Mouse (Mus musculus): Measurements from ENCODE around the gene Gja4. TPM values are rescaled to one million over a fixed set of nuclear protein-coding genes. Genes with fewer than 3 reads are reported as not detected.

Gja4 gene
- total RNA-seq (2021), result 1 to 10 TPM; 3.4 to 5.2 TPM
- long read RNA-seq, experiment 1, partial matches to known transcripts, result 0 of 3 reads
- long read RNA-seq, experiment 1, other reads (novel, unspliced or antisense), result 0 of 3 reads
- long read RNA-seq, experiment 2, transcript Gja4-201 (2 exons, 1,685 nt), result major isoform, 5 of 6 reads
- long read RNA-seq, experiment 2, partial matches to known transcripts, result 0 of 6 reads
- long read RNA-seq, experiment 2, other reads (novel, unspliced or antisense), result 1 of 6 reads

DNA sequence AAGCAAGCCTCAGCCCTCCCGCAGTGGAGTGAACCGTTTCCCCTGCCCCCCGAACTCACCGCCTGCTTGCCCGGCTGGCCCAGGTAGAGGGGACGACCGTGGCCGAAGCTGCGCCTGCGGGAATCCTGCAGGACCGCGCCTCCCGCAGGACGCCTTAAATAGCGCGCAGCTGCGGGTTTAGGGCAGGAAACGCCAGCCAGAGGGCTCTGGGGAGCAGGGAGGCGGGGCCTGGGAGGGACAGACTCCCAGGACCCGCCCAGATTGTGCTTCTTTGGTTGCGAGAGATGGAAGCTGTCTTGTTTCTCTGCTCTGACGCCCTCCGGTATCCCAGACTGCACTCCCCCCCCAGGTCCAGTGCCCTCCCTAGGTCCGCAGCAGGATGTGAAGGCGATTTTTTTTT, at the start of gene Gja4:
Gene Gja4 (minus strand): TSS at position 179 of the 400 bp plus-strand sequence.
- peak within 1 kb of the TSS; percentile 72 for H3K4me3 ChIP-seq
- intact Hi-C loops (cut with DNase I), result no loop called here
- peak; percentile 50 for TF ChIP-seq CTCF (IDR thresholded peaks at IDR 0.05)

DNA sequence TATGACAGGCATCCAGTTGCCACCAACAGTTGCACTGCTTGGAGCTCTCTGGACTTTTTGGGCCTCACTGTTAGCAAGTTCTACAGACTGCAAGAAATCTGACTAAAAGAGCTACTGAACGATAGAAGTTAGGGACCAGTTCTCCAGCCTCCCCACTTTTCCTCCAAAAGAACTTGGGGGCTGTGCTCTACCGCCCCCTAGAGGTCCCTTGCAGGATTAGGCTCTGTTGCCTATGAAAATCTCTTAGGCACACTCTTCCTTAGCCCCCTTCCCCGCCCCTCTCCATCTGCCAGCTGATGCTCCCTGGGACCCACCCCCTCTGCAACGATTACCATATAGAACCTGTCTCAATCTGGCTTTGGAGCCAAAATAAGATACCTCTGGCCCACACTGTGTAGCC, 49.5 kb upstream of the Gja4 start:
- intact Hi-C loops (cut with DNase I), result no loop called here
- TF ChIP-seq CTCF (IDR thresholded peaks at IDR 0.05), result peak; percentile 49

More for the DNA sequence above, at the start of gene Gja4:
- peak; percentile 89 for DNase-seq
- peak within 1 kb of the TSS; percentile 79 for H3K27ac ChIP-seq

DNA sequence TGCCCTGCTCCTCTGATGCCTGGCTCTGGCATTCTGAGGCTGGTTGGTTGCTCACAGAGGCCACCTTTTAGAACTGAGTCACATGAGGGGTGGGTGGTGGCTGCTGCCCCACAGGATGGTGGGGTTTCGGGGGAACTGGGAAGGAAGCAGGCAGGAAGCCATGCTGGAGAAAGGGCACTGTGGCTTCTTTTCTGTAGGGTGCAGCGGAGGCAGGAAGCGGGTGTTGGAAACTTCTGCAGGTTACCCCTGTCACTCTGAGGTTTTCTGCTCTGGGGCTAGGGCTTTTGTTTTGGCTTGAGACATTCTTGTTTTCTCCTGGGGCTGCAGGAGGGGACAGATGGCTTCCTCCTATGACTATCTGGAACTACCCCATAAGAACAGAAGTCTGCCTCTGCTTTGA, 48.7 kb upstream of the Gja4 start:
- no peak for DNase-seq
- Histone ChIP-seq H3K4me3 (no peak overlapping the region), H3K27ac (no peak overlapping the region)
- TF ChIP-seq CTCF (IDR thresholded peaks at IDR 0.05), result no peak
- intact Hi-C loops (cut with DNase I), result no loop called here

More for the DNA sequence above, 49.5 kb upstream of the Gja4 start:
- no peak for DNase-seq
- Histone ChIP-seq H3K27ac (no peak overlapping the region), H3K4me3 (no peak overlapping the region)

DNA sequence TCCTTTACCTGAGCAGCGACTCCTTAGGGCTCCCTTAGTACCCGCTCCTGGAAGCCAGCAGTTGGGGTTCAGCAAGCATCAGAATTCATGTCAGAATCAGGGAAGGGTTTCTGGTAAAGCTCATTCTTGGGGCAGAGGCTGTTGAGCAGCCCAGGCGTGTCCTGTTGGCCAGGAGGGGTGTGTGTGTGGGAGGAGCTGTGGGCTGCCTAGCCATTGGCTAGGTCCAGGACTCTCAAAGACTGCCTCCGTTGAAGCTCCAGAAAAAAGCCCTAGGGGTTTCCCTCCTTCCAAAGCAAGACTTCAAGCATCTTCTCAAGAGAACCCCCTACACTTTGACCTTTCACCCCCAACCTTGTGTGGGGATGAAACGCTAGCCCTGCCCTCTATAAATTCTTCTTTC, 44.2 kb upstream of the Gja4 start, which contains the start of gene Gjb5:
Gene Gjb5 (minus strand): TSS at position 164 of the 400 bp plus-strand sequence.
- intact Hi-C loops (cut with DNase I), result no loop called here
- no peak for DNase-seq
- Histone ChIP-seq H3K27ac (no peak within 1 kb of the TSS), H3K4me3 (no peak within 1 kb of the TSS)
- TF ChIP-seq CTCF (IDR thresholded peaks at IDR 0.05), result no peak

DNA sequence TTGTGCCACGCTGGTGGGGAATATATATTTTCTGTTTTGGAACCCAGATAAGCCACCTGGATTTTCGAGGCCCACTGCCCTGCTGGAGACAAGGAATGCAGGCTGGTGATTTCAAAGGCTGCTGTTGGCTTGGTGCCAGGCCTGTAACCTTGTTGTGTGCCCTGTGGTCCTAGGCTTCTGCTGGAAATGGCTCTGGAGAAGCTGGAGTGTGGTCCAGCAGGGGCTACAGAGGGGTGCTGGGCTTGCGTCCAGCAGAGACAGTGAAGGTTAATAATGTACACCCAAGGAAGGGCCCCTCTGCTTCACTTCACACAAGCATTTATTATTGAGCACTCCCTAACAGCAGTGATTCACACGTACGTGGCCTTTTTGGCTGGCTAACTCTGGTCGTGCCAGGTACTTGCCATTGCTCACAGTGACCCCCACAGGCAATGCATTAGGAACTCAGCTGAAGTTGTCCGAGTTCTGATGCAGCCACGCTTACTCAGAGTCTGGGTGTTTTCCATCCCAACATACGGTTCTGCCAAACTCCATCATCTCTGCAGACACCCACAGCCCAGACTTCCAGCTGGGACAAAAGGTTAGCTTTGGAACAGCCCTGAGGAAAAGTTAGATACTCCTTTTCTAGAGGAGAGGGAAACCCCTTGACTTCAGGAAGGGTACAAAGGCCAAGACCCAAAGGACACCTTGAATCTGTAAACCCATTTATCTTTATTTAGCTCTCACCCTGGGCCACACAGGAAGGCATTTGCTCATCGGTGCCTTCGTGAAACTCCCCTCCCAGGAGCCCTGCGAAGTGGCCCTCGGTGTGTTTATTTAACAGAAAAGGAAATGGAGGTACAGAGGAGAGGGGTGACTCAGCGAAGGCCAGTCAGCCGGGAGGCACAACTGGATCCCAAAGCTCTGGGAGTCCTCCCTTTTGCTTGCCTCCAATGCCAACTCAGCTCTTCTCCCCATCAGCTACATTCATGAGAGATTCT, 41.0 kb upstream of the Gja4 start:
- DNase-seq, result no peak
- no peak for TF ChIP-seq CTCF (IDR thresholded peaks at IDR 0.05)
- no peak overlapping the region for H3K4me3 ChIP-seq
- intact Hi-C loops (cut with DNase I), result no loop called here
- no peak overlapping the region for H3K27ac ChIP-seq

DNA sequence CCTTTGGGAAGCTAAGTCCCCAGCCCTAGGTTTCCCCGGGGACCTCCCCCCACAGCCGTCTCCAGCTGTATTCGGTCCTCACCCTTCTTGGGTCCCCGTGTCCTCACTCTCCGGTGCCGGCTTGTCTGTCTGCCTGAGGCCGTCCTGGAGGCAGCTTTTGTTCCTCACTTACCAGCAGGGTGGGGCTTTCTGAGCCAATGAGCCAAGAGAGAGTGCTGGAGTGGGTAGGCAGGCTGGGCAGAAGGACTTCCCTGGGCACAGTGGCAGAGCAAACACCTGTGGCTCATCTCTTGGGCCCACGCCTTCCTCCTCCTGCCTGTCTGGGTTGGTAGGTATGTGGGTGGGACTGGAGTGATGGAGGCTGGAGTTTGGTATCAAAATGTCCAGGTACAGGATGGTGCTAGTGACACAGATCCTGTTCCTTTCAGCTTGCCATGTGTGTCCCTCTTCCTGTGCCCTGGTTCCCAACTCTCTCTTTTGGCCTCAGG, 40.2 kb upstream of the Gja4 start, which contains the start of gene Gjb4:
Gene Gjb4 (minus strand): TSS at position 131 of the 488 bp plus-strand sequence.
- DNase-seq, result no peak
- no peak within 1 kb of the TSS for H3K27ac ChIP-seq
- TF ChIP-seq CTCF (IDR thresholded peaks at IDR 0.05), result no peak
- H3K4me3 ChIP-seq, result no peak within 1 kb of the TSS
- intact Hi-C loops (cut with DNase I), result no loop called here

DNA sequence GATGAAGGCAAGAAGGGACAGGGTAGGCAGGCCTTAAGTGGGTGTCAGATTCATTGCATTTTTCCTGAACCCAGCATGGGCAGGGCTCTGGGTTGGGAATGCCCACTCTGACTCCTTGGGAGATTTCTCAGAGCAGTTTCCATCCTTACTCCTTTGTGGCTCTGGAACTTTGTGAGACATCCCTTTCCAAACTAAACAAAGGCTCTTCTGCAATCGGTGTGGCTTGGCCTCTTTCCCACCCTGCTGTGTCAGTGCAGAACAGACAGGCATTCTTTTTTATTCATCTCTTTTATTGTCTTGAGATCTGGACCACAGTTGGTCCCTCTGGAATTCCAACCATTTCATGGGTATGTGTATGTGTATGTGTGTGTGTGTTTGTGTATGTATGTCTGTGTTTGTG, 38.8 kb upstream of the Gja4 start:
- no peak for DNase-seq
- TF ChIP-seq CTCF (IDR thresholded peaks at IDR 0.05), result no peak

DNA sequence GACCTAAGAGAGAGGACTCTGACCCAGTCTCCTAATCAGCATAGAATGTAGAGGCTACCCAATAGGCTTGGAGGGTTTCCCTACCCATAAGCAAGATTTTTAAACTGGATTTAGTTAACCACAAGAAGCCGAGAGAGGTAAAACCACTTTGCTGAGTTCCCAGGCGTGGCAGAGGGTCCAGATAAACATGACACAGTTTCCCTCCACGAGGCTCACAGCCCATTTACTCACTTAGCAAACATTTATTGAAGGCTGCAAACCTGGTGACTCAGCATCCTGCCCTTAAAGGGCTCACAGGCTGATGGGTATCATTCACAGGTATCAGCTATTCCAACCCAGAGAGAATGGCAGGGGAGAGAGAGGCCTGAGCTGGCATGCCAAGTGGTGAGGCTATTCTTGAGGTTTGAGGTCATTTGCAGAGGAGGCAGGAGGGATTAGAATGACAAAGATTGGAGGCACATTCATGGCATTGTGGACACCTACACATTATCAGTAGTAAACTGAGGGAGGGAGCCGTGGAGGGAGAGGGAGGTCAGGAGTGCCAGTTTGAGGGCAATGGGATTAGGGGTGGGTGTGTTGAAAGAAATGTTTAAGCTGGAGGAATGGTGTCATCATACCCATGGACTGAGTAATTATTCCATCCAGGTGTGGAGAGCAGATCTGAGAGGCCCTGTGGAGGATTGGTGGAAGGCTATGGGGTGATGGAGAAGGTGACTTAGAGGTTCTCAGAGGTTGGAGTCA, 35.9 kb upstream of the Gja4 start:
- TF ChIP-seq CTCF (IDR thresholded peaks at IDR 0.05), result no peak
- Histone ChIP-seq H3K4me3 (no peak overlapping the region), H3K27ac (no peak overlapping the region)
- intact Hi-C loops (cut with DNase I), result no loop called here
- DNase-seq, result no peak

More for the DNA sequence above, 38.8 kb upstream of the Gja4 start:
- H3K4me3 ChIP-seq, result no peak overlapping the region
- H3K27ac ChIP-seq, result no peak overlapping the region
- intact Hi-C loops (cut with DNase I), result no loop called here

DNA sequence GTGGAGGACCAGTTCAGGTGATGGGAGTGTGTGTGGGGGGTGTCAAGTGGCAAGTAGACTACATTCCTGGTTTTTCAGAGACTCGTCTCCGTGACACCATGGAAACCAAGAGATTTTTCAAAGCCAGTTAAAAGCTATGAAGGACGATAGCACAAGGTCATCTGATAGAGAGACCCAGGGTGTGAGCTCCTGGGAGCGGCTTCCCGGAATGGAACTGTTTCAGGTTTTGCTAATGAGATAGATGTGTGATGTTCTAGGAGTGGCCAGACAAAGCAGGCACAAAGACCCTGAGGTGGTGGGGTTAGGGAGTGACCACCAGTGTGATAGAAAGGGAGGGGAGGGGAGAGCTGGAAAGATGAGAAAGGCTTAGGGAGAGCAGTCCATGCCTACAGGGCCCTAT, 31.2 kb upstream of the Gja4 start:
- H3K4me3 ChIP-seq, result no peak overlapping the region
- TF ChIP-seq CTCF (IDR thresholded peaks at IDR 0.05), result no peak
- H3K27ac ChIP-seq, result no peak overlapping the region
- no peak for DNase-seq
- intact Hi-C loops (cut with DNase I), result no loop called here

DNA sequence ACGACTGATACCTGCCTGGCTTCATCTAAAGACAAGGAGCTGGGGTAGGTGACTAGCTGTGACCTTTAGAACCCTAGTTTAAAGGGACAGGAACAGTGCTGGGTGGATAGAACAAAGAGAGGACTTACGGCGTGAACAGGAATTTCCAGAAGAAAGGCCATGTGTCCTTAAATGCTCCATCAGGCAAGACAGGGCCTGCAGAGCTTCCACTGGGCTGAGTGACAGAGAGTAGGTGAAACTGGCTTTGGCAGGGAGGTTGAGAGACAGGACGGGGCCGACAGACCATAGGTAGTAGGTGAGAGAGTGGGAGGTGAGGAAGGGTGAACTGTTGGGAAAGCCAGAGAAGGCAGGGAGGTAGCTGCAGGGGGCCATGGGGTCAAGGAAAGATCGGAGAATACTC, 27.5 kb upstream of the Gja4 start:
- no peak for TF ChIP-seq CTCF (IDR thresholded peaks at IDR 0.05)
- Histone ChIP-seq H3K27ac (no peak overlapping the region), H3K4me3 (no peak overlapping the region)
- DNase-seq, result no peak
- intact Hi-C loops (cut with DNase I), result no loop called here

DNA sequence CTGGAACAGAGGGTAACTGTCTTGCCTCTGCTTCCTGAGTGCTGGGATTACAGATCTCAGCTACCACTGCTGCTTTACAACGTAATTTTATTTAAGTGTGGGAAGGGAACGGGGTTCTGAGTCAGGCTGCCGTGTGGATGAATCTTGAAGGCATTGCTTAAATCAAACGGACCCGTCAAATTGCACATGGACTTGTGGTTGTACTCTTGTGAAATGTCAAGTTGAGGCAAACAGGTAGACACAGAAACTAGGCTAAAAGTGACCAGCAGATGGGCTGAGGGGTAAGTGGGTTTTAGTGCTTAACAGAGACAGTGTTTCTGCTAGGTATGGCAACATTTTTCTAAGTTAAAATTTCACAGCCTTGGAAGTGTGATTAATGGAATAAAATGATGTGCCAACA, 23.8 kb upstream of the Gja4 start:
- intact Hi-C loops (cut with DNase I), result no loop called here
- TF ChIP-seq CTCF (IDR thresholded peaks at IDR 0.05), result no peak
- Histone ChIP-seq H3K4me3 (no peak overlapping the region), H3K27ac (no peak overlapping the region)
- no peak for DNase-seq

DNA sequence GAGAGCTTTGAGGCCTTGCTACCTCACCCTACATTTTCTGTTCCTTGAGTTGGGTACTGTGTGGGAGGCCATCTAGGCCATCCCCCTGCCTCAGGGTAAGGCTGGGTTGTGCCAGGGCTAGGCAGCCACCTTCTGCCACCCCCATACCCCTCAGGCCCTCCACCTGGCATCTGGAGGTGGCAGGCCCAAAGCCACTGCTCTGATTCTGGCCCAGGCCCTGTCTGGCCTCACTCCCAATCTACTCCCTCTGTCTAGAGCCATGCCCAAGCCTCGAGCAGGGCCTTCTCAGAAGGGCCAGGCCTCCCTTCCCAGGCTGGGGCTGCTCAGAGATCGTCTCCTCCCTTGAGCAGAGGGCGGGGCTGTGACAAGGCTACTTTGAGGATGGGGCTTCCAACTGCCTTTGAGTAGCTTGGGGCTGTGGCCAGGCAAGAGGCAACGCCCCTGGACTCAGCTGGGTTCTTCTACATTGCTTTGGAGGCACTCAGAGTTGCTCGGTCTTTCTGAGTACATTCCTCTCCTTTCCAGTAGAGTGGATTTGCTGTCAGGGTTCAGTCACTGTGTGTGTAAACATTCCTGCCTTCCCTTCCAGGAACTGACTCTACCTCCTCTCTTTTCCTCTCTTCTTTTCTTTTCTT, 21.1 kb upstream of the Gja4 start:
- Histone ChIP-seq H3K4me3 (no peak overlapping the region), H3K27ac (no peak overlapping the region)
- no peak for TF ChIP-seq CTCF (IDR thresholded peaks at IDR 0.05)
- intact Hi-C loops (cut with DNase I), result no loop called here
- no peak for DNase-seq

Measured in gastrocnemius, adult 2 months (tissue).